Mouse (Mus musculus): Measurements from ENCODE around the gene Clip3.

- TF ChIP-seq CTCF (IDR thresholded peaks at IDR 0.05; ENCODE audit: low read depth, low read length) (no peak), GATA2 (IDR thresholded peaks at IDR 0.05; ENCODE audit: borderline replicate concordance, low read depth, low read length) (no peak), POLR2AphosphoS5 (IDR thresholded peaks at IDR 0.05; ENCODE audit: insufficient replicate concordance, low read depth, low read length) (no peak), GATA1 (IDR thresholded peaks at IDR 0.05; ENCODE audit: borderline replicate concordance, low read length) (no peak)
Observed at GRCm38 (mm10) chr7:30281522-30281921, 10.0 kb upstream of the Clip3 start.
